ENCODE assay signal across 11 mouse cellular contexts in the genomic region with DNA sequence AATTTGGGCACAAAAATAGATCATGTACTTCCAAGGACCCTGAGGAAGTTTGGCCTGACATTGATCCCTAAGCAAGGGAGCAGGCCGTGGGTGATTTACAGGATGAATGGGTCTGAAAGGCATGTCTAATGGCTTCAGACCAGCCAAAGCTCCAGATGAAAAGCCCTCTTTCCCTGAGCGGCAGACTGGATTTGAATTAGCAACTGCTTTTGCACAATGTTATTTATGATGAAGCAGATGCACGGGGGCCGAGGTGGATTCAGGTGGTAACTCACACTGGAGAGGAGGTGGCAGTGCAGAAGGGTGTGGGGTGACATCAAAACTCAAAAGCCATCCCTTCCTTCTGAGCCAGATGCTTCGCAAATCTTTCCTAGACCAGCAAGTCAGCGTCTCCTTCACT.
DNase-seq lines count a peak whose midpoint lies in the region; ATAC-seq and TF ChIP-seq lines count a peak whose summit lies in the region.
"Had no signal": no experiment of that assay in that cellular context is flagged by ENCODE, and none has a peak within 500 bp of the region (broad histone marks: within the 10 kb centered on the region; RNA-seq: fewer than 3 reads in every experiment).

No protein-coding gene starts in this region.

- H3K9me3 ChIP-seq in midbrain, embryonic 12.5 days: no peaks in the 10 kb centered on the region
- no peaks in the 10 kb centered on the region for H3K9me3 ChIP-seq in midbrain, postnatal 0 days (ENCODE audit: low read length)
- H3K9me3 ChIP-seq in hindbrain, embryonic 15.5 days: no peaks in the 10 kb centered on the region
- H3K9me3 ChIP-seq in neural tube, embryonic 13.5 days: no peaks in the 10 kb centered on the region
- no peaks in the 10 kb centered on the region for H3K9me3 ChIP-seq in intestine, embryonic 15.5 days

- no peak overlapping the region for H3K9ac ChIP-seq in midbrain, embryonic 12.5 days (replicated peaks)
- H3K9ac ChIP-seq in midbrain, postnatal 0 days (replicated peaks; ENCODE audit: low read length, poor library complexity, severe bottlenecking): no peak overlapping the region
- H3K9ac ChIP-seq in hindbrain, embryonic 15.5 days: no peak overlapping the region
- H3K9ac ChIP-seq in neural tube, embryonic 13.5 days: peak overlapping the region; percentile 55
- H3K9ac ChIP-seq in intestine, embryonic 15.5 days: no peak overlapping the region
- H3K9ac ChIP-seq: lung, embryonic 14.5 days had no signal

- peak overlapping the region; percentile 29 for H3K4me2 ChIP-seq in midbrain, embryonic 12.5 days (replicated peaks)
- H3K4me2 ChIP-seq in midbrain, postnatal 0 days (ENCODE audit: low read depth, low read length, poor library complexity, severe bottlenecking): no peak overlapping the region
- H3K4me2 ChIP-seq in hindbrain, embryonic 15.5 days: 0 out of 2 replicates have a peak overlapping the region, but pooled peaks have one; percentile 12
- H3K4me2 ChIP-seq in neural tube, embryonic 13.5 days: peak overlapping the region; percentile 36
- no peak overlapping the region for H3K4me2 ChIP-seq in intestine, embryonic 15.5 days (replicated peaks)
- H3K4me2 ChIP-seq: lung, embryonic 14.5 days had no signal

- peaks cover 17% of the 10 kb centered on the region for H3K27me3 ChIP-seq in midbrain, embryonic 12.5 days
- H3K27me3 ChIP-seq in midbrain, postnatal 0 days (ENCODE audit: insufficient read depth, low read length): no peaks in the 10 kb centered on the region
- H3K27me3 ChIP-seq in hindbrain, embryonic 15.5 days: no peaks in the 10 kb centered on the region
- H3K27me3 ChIP-seq in neural tube, embryonic 13.5 days: no peaks in the 10 kb centered on the region
- no peaks in the 10 kb centered on the region for H3K27me3 ChIP-seq in intestine, embryonic 15.5 days (replicated peaks)

- peak; percentile 48; the same call in 1 of the 2 replicates for ATAC-seq in midbrain, embryonic 12.5 days (ENCODE audit: low FRiP score, low read depth)
- no peak for ATAC-seq in midbrain, postnatal 0 days (ENCODE audit: low FRiP score)
- ATAC-seq in hindbrain, embryonic 15.5 days (ENCODE audit: low FRiP score, low read depth): no peak
- no peak for ATAC-seq in neural tube, embryonic 13.5 days (ENCODE audit: low read depth)
- no peak for ATAC-seq in erythroblast, adult 5-6 weeks (replicated peaks; ENCODE audit: low FRiP score, poor library complexity, severe bottlenecking)
- no peak for ATAC-seq in intestine, embryonic 15.5 days
- ATAC-seq: intestine, embryonic 16.5 days had no signal

- DNase-seq in frontal cortex, adult 2 months (ENCODE audit: extremely low spot score in 1 of 2, low spot score in 1 of 2): peak; percentile 46 to 69
- no peak for DNase-seq in frontal cortex, postnatal 10 days (ENCODE audit: low spot score in 2 of 2)
- no peak for DNase-seq in midbrain, postnatal 0 days (ENCODE audit: low spot score)
- DNase-seq: cerebellum, adult 9-11 months; lung, embryonic 14.5 days had no signal

- 28% methylated on average over 6 of the region's 6 CpGs for WGBS in midbrain, embryonic 12.5 days
- 32% methylated on average over 6 of the region's 6 CpGs for WGBS in midbrain, postnatal 0 days
- 23% methylated on average over 6 of the region's 6 CpGs for WGBS in hindbrain, embryonic 15.5 days
- WGBS in neural tube, embryonic 13.5 days: 10% methylated on average over 6 of the region's 6 CpGs
- 72% methylated on average over 6 of the region's 6 CpGs for WGBS in intestine, embryonic 15.5 days

- H3K4me1 ChIP-seq in midbrain, embryonic 12.5 days: peaks cover 45% of the 10 kb centered on the region
- H3K4me1 ChIP-seq in midbrain, postnatal 0 days (ENCODE audit: insufficient read depth, low read length): peaks cover 3% of the 10 kb centered on the region; the same call in 1 of the 2 replicates
- H3K4me1 ChIP-seq in hindbrain, embryonic 15.5 days (replicated peaks): peaks cover 48% of the 10 kb centered on the region
- peaks cover 79% of the 10 kb centered on the region for H3K4me1 ChIP-seq in neural tube, embryonic 13.5 days (replicated peaks)
- H3K4me1 ChIP-seq in intestine, embryonic 15.5 days (replicated peaks): peaks cover 15% of the 10 kb centered on the region; the same call in 1 of the 2 replicates

- no peaks in the 10 kb centered on the region for H3K36me3 ChIP-seq in midbrain, embryonic 12.5 days
- no peaks in the 10 kb centered on the region for H3K36me3 ChIP-seq in midbrain, postnatal 0 days (ENCODE audit: insufficient read depth, low read length)
- H3K36me3 ChIP-seq in hindbrain, embryonic 15.5 days: no peaks in the 10 kb centered on the region
- peaks cover 4% of the 10 kb centered on the region; the same call in 1 of the 2 replicates for H3K36me3 ChIP-seq in neural tube, embryonic 13.5 days
- no peaks in the 10 kb centered on the region for H3K36me3 ChIP-seq in intestine, embryonic 15.5 days

- H3K4me3 ChIP-seq in midbrain, embryonic 12.5 days: no peak overlapping the region
- no peak overlapping the region for H3K4me3 ChIP-seq in midbrain, postnatal 0 days (ENCODE audit: low read depth, low read length)
- H3K4me3 ChIP-seq in hindbrain, embryonic 15.5 days: no peak overlapping the region
- no peak overlapping the region for H3K4me3 ChIP-seq in neural tube, embryonic 13.5 days
- H3K4me3 ChIP-seq in intestine, embryonic 15.5 days (replicated peaks): no peak overlapping the region

- TF ChIP-seq CTCF in midbrain, postnatal 0 days (IDR thresholded peaks at IDR 0.05): no peak

- H3K27ac ChIP-seq in midbrain, embryonic 12.5 days (replicated peaks): peak overlapping the region; percentile 57
- H3K27ac ChIP-seq in midbrain, postnatal 0 days (ENCODE audit: low read depth, low read length): no peak overlapping the region
- 0 out of 2 replicates have a peak overlapping the region, but pooled peaks have one; percentile 21 for H3K27ac ChIP-seq in hindbrain, embryonic 15.5 days (replicated peaks)
- H3K27ac ChIP-seq in neural tube, embryonic 13.5 days (replicated peaks): peak overlapping the region; percentile 55
- no peak overlapping the region for H3K27ac ChIP-seq in intestine, embryonic 15.5 days

Comparison
In these comparisons a context has a peak if more than half of its experiments do, and no peak if none do; other contexts are left out.
1. DNase-seq: peak in frontal cortex, adult 2 months (2 of 2); none in frontal cortex, postnatal 10 days (0 of 2) and midbrain, postnatal 0 days (single experiment).
2. H3K27ac ChIP-seq: peak in midbrain, embryonic 12.5 days (single experiment), hindbrain, embryonic 15.5 days (single experiment) and neural tube, embryonic 13.5 days (single experiment); none in midbrain, postnatal 0 days (single experiment) and intestine, embryonic 15.5 days (single experiment).
3. H3K4me2 ChIP-seq: peak in midbrain, embryonic 12.5 days (single experiment), hindbrain, embryonic 15.5 days (single experiment) and neural tube, embryonic 13.5 days (single experiment); none in midbrain, postnatal 0 days (single experiment) and intestine, embryonic 15.5 days (single experiment).